Mouse (Mus musculus) heart, adult 2 months (tissue): ENCODE measurements around the gene Armt1.

Source experiments
- CTCF ChIP-seq: fragments of 200-600 bp; IDR thresholded peaks from 2 replicates; pipeline ENCODE4 v1.8.1; 2022; ENCODE audit warnings: antibody characterized with exemption, mild to moderate bottlenecking, moderate library complexity
- EP300 ChIP-seq: fragments of 200-500 bp; IDR thresholded peaks from 2 replicates; pipeline ENCODE4 v1.6.1; 2011; ENCODE audit warnings: low read depth, low read length, control low read depth; ENCODE audit not compliant: insufficient read depth
- POLR2A ChIP-seq: fragments of 200-500 bp; IDR thresholded peaks from 2 replicates; pipeline ENCODE4 v1.6.1; 2011; ENCODE audit warnings: mild to moderate bottlenecking, low read depth, low read length, control low read depth; ENCODE audit not compliant: insufficient read depth

DNA sequence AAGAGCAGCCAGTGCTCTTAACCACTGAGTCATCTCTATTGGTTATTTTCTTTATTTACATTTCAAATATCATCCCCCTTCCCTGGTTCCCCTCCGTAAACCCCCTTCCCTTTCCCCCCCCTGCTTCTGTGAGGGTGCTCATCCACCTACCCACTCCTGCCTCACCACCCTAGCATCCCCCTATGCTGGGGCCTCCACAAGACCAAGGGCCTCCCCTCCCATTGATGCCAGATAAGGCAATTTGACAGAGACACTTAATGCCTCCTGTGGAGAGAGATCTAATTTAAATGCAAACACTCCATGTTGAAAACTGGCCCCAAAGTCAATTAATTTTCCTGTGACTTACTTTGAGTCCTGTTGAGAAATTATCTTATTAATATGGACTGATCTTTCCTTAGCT lies 59.8 kb downstream of the Armt1 start:
- TF ChIP-seq CTCF (no peak), EP300 (no peak), POLR2A (no peak)
